Mouse (Mus musculus) large intestine, adult 2 months (tissue): Measurements from ENCODE around the gene Aak1. TPM values are rescaled to one million over a fixed set of nuclear protein-coding genes. Genes with fewer than 3 reads are reported as not detected.
"Not testable (repeated sequence)": the region's sequence is repeated elsewhere in the genome, so short reads cannot be mapped to it uniquely, and the experiment has no call there.

Source experiments
- DNase-seq: peaks from one replicate; pipeline ENCODE4 v3.0.0-alpha.2; 2012; ENCODE audit warnings: low read depth, low spot score
- WGBS: fragments of 180-500 bp; shearing (Covaris S2); methylation state at CpG from one replicate; pipeline ENCODE4 v1.1.7; 2018; 5-methylcytosine and 5-hydroxymethylcytosine counted together
- polyA plus RNA-seq: library from polyadenylated mRNA; depleted of rRNA; stranded (reverse); fragments of >200 nt; gene quantifications from 2 replicates; pipeline ENCODE4 v1.2.3, GENCODE M21; 2012

The Aak1 gene
- polyA plus RNA-seq, 1 experiment = 4.0 TPM

- 63% methylated on average over 13 of the region's 13 CpGs for WGBS
- DNase-seq = no peak
These were observed 16.4 kb upstream of the Aak1 start for GRCm38 (mm10) chr6:86832802-86833502.

DNA sequence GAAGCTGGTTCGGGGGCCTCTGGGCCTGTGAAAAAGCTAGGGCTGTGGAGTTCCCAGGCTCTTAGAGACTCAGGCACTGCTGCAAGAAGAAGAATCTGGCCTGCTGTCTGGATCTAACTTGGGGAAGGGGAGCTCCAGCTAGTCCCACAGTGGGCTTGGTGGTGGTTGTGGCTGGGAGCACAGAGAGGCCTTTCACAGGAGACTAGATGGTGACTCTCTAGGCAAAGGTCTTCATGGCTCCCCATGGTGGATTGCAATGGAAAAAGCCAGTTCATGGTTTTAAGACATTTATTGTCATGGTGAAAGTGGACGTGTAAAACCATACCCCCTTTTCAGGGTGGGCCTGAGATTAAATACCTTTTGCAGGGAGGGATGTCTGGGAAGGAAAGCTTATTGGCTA lies 10.2 kb upstream of the Aak1 start:
- 85% methylated on average over 2 of the region's 2 CpGs for WGBS
- DNase-seq = no peak

GRCm38 (mm10) chr6:86841949-86842348 lies 7.4 kb upstream of the Aak1 start:
- DNase-seq = peak; percentile 55
- 25% methylated on average over 3 of the region's 3 CpGs for WGBS

GRCm38 (mm10) chr6:86843636-86844035 lies 5.7 kb upstream of the Aak1 start:
- WGBS = 75% methylated on average over 3 of the region's 3 CpGs
- no peak for DNase-seq

- no peak for DNase-seq
- WGBS = 78% methylated on average over 4 of the region's 4 CpGs
These were observed 2.9 kb upstream of the Aak1 start for GRCm38 (mm10) chr6:86846467-86846866.

GRCm38 (mm10) chr6:86847816-86848215 lies 1.5 kb upstream of the Aak1 start:
- WGBS = 92% methylated on average over 8 of the region's 8 CpGs

GRCm38 (mm10) chr6:86848580-86848914 lies 770 bp upstream of the Aak1 start:
- DNase-seq = no peak
- under 1% methylated on average over 12 of the region's 12 CpGs for WGBS

More at GRCm38 (mm10) chr6:86847816-86848215, 1.5 kb upstream of the Aak1 start:
- DNase-seq = no peak

DNA sequence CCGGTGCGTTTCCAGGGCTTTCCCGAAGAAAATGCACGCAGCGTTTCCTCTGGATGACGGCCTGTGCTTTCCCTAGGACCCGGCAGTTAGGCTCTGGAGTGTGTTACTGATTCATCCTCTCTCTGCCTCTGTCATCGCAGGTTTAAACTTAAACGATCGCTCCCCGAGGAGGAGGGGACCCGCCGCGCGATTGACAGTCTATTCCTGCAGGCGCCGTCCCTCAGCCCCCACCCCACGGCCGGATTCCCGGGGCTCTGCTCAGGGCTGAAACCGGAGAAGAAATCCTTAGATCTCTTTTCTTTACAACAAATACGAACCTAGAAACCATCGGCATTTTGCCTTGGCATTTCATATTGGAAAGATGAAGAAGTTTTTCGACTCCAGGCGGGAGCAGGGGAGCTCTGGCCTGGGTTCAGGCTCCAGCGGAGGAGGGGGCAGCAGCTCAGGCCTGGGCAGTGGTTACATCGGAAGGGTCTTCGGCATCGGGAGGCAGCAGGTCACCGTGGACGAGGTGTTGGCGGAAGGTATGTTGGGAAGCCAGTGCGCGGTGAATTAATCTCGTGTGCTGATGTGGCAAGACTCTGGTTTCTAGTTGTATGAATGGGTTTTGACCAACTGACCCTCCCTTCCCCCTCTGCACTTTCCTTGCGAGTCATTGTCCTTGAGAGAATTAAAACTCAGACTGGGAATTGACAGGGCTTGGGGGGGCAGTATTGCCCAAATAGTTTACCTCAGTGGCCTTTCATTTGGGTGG lies 552 bp downstream of the Aak1 start:
- under 1% methylated on average over 36 of the region's 36 CpGs for WGBS
- no peak for DNase-seq

DNA sequence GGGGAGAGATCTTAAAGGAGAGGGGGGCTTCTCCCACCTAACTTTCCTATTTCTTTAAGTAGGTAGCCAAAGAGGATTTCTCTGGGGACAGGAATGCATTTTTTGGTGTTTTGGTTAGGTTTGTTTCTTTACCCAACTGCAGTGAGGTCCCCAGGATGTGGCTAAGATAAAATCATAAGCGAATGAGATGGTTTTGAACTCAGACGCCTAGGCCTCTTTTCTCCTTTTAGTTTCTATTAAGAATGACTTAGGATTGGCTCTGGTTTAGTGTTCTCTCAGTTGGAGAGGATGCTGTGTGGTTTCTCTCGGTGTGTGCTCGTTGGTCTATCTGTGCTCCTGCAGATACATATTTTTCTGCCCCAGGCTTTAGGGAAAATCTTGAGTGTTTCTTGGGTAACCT lies 1.3 kb downstream of the Aak1 start:
- no peak for DNase-seq
- WGBS = 46% methylated on average over 4 of the region's 4 CpGs

- 36% methylated on average over 1 of the region's 1 CpGs for WGBS
- DNase-seq = no peak
These were observed 2.2 kb downstream of the Aak1 start for GRCm38 (mm10) chr6:86851561-86851960.

DNA sequence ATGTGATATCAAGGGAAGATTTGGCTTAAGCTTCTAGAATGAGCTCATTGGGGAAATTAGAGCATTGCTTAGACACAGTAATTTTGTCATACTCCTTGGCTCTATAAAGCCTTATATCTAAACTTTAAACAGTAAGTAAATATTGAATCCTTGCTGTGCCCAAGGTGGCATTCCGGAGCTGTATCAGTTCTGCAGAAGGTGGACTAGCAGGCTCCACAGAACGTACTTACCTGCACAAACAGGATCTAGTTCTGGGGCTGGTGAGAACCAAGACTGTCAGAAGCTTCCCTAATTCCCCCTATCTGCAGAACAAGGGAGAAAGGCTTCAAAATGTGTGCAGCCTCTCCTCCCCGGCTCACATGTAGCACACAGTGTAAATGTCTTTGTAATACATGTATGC lies 4.6 kb downstream of the Aak1 start:
- DNase-seq = no peak
- 42% methylated on average over 3 of the region's 3 CpGs for WGBS

DNA sequence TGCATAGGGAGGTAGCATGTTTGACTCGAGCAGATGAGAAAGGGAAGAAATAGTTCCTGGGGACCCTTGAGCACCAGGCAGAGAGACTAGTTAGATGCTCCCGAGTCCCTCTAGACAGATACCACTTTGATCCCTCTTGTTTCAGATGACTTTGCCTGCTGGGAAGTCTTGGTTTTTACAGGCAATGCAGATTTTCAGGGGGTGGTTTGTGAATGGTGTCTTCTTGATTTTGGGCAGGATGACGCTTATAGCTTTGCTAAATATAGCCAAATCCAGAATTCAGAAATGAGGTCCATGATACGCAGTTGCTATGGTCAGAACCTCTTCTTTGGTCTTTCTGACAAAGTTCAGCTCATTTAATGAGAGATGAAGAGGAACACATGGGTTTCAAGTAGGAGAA lies 5.6 kb downstream of the Aak1 start:
- WGBS = 89% methylated on average over 4 of the region's 4 CpGs
- DNase-seq = no peak

DNA sequence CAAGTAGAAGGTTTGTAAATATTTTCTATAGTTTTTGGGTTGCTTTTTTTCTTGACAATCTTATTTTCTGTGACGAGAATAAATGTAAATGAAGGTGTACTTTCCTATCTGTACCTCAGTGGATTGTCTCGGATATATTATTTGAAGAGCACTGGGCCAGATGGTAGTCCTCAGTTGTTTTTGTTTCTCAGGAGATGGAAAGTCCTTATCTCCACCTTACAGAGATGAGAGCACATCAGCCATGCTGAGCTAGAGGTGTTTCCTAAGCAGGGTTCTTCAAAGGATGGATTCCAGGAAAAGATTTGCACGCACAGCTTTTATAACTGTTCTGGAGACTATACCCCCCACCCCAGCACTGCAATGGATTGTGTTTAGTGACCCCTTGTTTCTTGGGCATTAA lies 9.3 kb downstream of the Aak1 start:
- 89% methylated on average over 3 of the region's 3 CpGs for WGBS
- DNase-seq = no peak

DNA sequence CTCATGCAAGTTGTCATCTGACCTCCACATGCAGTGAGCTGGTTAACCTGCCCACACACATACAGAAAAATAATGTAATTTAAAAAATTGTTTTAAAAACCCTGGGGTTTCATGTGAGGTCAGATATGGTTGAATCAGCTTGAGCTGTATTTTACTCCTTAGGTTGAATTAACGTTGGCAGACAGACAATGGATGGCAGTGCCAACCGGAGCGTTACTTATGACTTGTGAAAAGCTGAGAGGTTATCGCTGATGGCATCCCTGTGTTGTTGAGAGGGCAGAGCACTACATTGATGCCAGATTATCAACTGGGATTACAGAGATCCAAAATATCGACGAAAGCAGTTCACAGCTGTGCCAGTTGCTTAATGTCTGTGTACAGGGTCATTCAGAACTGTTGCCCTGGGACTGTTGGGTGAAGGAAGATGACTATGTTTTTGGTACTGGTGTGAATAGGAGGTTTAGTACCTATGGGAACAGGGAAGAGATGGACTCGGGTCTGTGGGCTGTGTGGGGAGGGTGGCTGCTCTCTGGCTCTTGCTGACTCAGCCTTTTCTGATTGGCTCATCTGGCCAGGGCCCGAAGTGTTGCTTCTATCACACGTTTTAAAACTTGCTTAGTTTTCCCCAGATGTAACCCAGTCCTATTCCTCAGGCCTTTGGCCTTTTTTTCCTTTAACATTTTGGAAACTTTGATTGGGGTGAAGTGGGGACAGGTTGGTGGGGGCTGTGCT lies 11.6 kb downstream of the Aak1 start:
- DNase-seq = no peak
- WGBS = 85% methylated on average over 9 of the region's 9 CpGs

GRCm38 (mm10) chr6:86864358-86864757 lies 15.0 kb downstream of the Aak1 start:
- no peak for DNase-seq
- 91% methylated on average over 3 of the region's 3 CpGs for WGBS

DNA sequence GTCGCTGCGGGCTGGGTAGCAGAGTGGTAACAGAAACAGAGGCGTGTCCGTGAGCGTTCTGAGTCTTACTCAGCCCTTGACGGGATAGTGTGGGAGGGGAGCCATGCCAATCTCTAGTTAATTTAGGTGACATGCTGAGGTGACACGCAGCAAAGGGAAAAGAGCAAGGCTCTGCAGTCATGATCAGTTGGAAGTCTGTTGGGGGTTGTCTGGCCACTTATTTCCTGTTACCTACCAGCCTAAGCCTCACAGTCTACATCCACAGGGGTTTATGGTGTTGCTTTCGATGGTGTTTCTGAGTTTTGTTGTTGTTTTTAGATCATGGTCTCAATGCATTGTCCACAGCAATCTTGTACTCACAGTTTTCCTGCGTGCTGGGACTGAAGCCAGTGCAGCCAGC lies 21.0 kb downstream of the Aak1 start:
- WGBS = 85% methylated on average over 9 of the region's 9 CpGs

GRCm38 (mm10) chr6:86871783-86872182 lies 22.5 kb downstream of the Aak1 start:
- WGBS = 91% methylated on average over 10 of the region's 10 CpGs
- DNase-seq = no peak

More for the DNA sequence above, 21.0 kb downstream of the Aak1 start:
- DNase-seq = no peak

DNA sequence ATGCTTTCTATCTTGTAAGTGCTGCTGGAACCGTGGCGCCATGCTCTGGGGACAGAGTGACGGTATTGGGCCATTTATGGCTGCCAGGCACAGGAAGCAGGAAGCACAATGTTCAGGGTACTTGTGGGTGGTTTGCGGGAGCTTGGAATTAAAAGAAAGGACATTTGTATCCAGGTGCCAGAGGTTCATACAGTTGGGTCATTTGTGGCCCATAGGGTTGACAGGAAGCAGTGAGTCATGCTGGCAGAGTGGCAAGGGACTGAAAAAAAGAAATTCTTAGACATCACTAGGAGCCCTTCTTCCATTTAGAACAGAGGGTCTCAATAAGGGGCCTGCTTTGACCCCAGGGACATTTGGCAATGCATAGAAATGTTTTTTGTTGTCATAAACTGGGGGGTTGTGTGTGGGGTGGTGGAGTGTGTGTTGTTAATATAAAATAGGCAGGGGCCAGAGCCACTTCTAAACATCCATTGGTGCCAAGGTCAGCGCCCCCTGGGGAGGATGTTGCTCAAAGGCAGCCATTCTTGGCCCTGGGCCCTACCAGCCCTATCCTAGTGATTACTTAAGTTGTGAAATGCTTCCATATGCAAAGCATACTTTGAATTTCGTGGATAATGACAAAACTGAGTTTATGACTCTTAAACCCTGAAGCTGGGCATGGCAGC lies 25.5 kb downstream of the Aak1 start:
- WGBS = 68% methylated on average over 6 of the region's 6 CpGs

GRCm38 (mm10) chr6:86876451-86876850 lies 27.1 kb downstream of the Aak1 start:
- whole genome bisulfite sequencing = 41% methylated on average over 1 of the region's 1 CpGs
- DNase-seq = no peak

More for the DNA sequence above, 25.5 kb downstream of the Aak1 start:
- DNase-seq = no peak

GRCm38 (mm10) chr6:86878656-86879055 lies 29.3 kb downstream of the Aak1 start:
- not testable (repeated sequence) for DNase-seq
- 77% methylated on average over 3 of the region's 3 CpGs for WGBS
